Mouse (Mus musculus): ENCODE measurements at regions not wholly inside any gene's neighbourhood (a gene's known extent, or its start where the extent isn't known, plus 50 kb on each side); places are given as distances from the start of the nearest gene placed in this dataset.

- no peak for DNase-seq
Observed at GRCm38 (mm10) chr11:111281237-111282160, 215.5 kb downstream of the Kcnj2 start.

- DNase-seq: no peak
Observed at GRCm38 (mm10) chr11:111282283-111282682, 216.3 kb downstream of the Kcnj2 start.

- DNase-seq: no peak
Observed at GRCm38 (mm10) chr11:111290537-111290936, 224.6 kb downstream of the Kcnj2 start.

- DNase-seq: no peak
Observed at GRCm38 (mm10) chr11:111296309-111296721, 230.4 kb downstream of the Kcnj2 start.

- no peak for DNase-seq
Observed at GRCm38 (mm10) chr11:111312802-111313201, 246.8 kb downstream of the Kcnj2 start.

- DNase-seq: no peak
Observed at GRCm38 (mm10) chr11:111313566-111313965, 247.6 kb downstream of the Kcnj2 start.

GRCm38 (mm10) chr11:111321576-111321975, 255.6 kb downstream of the Kcnj2 start:
- no peak for DNase-seq

- DNase-seq: no peak
Observed at GRCm38 (mm10) chr11:111324453-111325010, 258.6 kb downstream of the Kcnj2 start.

GRCm38 (mm10) chr11:111326915-111327314, 261.0 kb downstream of the Kcnj2 start:
- DNase-seq: no peak

- DNase-seq: no peak
Observed at GRCm38 (mm10) chr11:111328258-111328657, 262.3 kb downstream of the Kcnj2 start.

GRCm38 (mm10) chr11:111331592-111331991, 265.6 kb downstream of the Kcnj2 start:
- no peak for DNase-seq

GRCm38 (mm10) chr11:111333021-111333420, 267.1 kb downstream of the Kcnj2 start:
- no peak for DNase-seq

- no peak for DNase-seq
Observed at GRCm38 (mm10) chr11:111347562-111347961, 281.6 kb downstream of the Kcnj2 start.

GRCm38 (mm10) chr11:111350028-111350427, 284.1 kb downstream of the Kcnj2 start:
- DNase-seq: no peak

GRCm38 (mm10) chr11:111363363-111363762, 297.4 kb downstream of the Kcnj2 start:
- no peak for DNase-seq

- DNase-seq: no peak
Observed at GRCm38 (mm10) chr11:111377165-111377564, 311.2 kb downstream of the Kcnj2 start.

GRCm38 (mm10) chr11:111379842-111380241, 313.9 kb downstream of the Kcnj2 start:
- DNase-seq: no peak

- no peak for DNase-seq
Observed at GRCm38 (mm10) chr11:111398706-111399105, 332.7 kb downstream of the Kcnj2 start.

GRCm38 (mm10) chr11:111409266-111409665, 343.3 kb downstream of the Kcnj2 start:
- no peak for DNase-seq

GRCm38 (mm10) chr11:111424871-111425270, 358.9 kb downstream of the Kcnj2 start:
- DNase-seq: no peak

GRCm38 (mm10) chr11:111426715-111427114, 360.8 kb downstream of the Kcnj2 start:
- no peak for DNase-seq

GRCm38 (mm10) chr11:111442257-111442656, 376.3 kb downstream of the Kcnj2 start:
- DNase-seq: no peak

- DNase-seq: no peak
Observed at GRCm38 (mm10) chr11:111443381-111443780, 377.4 kb downstream of the Kcnj2 start.

GRCm38 (mm10) chr11:111444791-111445190, 378.8 kb downstream of the Kcnj2 start:
- DNase-seq: no peak

Measured in cerebellum, postnatal 36 days (tissue).